Mouse (Mus musculus): Measurements from ENCODE around the gene Rnf149.

Rnf149 gene

DNA sequence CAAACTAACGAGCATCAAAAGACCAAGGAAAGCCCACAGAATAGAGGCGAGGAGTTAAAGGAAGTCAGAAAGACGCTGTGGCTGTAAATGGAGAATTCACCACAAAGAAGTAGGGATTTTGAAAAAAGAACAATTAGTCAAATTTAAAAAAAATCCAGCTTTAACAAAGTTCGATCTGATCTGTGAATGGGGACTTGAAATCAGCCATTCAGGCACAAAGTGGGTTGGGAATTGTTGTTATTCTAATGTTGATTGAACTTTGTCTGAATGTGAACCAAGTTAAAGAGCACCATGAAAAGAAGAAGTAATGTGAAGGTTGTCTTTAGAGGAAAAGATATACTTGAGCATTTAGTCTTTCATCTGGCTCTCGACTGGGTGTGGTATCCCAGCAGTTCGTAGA, 48.9 kb downstream of the Rnf149 start:
- no peak for DNase-seq (ENCODE audit: low read depth)

DNA sequence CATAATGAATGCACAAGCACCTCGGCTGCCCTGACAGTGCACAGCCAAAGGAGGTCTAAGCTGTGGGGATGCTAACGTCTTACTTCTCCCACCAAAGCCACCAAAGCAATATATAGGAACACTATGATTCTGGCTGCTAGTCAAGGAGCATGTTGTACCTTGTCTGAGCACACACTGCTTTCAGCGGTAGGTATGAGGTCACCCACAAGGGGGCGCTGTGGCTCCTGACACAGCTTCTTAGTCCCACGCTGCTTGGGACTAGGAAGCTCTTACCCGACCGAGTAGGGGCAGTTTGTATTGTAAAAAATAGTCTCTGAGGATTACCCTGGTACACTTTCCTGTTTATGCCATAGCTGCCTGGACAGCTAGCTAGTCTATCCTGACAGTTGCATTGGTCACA, 49.8 kb downstream of the Rnf149 start:
- DNase-seq (ENCODE audit: low read depth): peak; percentile 91

DNA sequence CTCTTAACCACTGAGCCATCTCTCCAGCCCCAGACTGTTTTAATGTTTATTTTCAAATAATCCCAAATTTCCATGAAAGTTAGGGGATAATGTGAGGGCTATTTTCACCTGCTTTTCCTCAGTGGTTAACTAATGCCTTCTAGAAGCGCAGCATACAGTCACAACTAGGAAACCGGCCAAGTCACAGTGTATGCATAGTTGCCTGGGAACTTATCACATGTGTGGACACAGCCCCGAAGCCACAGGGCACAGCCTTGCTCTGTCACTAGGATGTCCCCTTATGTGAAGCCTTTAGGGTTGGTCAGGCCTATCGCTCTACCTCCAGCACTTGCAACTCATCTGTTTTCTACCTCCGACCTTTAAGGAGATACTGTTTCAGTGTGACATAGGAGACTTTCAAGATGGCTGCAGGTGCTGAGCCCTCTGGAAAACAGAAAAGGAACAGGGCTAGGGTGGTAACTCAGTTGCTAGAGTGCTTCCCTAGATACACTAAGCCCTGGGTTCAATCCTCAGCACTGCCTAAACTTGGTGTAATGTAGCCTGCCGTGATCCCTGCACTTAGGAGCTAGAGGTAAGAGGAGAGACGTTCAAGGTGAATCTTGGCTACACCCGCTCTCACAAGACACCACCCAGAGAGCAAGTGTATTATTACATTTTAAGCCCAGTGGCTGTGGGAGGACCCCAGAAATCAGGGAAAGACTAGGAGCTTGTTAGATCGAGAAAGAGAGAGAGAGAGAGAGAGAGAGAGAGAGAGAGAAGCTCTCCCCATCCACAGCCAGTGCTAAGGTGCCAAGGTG, 50.6 kb downstream of the Rnf149 start:
- peak; percentile 58 for DNase-seq (ENCODE audit: low read depth)

DNA sequence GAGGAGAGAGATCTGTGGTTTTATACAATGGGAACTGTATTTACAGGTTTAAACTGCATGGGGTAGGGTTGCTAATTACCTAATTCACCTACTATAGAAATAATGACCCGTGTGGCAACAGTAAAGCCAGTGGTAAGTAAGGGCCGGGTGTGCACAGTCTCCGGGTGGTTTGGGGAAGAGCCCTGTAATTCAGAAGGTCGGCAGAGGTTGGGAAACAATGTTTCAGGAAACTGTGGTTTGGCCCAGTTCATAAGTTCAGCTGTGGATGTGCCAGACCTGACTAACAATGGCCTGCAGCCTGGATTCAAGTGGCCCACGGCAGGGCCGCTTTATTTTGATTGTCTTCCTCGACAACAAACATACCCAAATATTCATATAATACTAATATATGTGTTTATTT, 51.4 kb downstream of the Rnf149 start:
- peak; percentile 95 for DNase-seq (ENCODE audit: low read depth)

DNA sequence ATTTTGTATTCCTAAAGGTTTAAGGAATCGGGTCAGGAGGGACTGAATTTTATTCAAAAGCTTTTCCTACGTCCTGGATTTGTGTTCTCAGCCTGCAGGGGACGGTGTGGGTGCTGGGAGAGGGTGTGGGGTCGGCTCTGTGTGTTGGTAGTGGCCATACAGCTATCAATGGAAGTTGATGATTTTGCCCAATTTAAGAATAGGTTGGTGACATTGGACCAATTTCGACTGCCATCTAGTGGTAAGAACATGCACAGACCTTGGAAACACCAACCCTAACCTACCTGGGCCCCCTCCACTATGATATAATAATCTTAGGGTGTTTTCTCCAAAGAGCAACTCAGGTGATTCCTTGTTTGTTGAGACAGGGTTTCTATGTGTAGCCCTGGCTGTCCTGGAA, 54.7 kb downstream of the Rnf149 start:
- DNase-seq (ENCODE audit: low read depth): peak; percentile 64

GRCm38 (mm10) chr1:39521326-39521725, 55.9 kb downstream of the Rnf149 start:
- no peak for DNase-seq (ENCODE audit: low read depth)

DNA sequence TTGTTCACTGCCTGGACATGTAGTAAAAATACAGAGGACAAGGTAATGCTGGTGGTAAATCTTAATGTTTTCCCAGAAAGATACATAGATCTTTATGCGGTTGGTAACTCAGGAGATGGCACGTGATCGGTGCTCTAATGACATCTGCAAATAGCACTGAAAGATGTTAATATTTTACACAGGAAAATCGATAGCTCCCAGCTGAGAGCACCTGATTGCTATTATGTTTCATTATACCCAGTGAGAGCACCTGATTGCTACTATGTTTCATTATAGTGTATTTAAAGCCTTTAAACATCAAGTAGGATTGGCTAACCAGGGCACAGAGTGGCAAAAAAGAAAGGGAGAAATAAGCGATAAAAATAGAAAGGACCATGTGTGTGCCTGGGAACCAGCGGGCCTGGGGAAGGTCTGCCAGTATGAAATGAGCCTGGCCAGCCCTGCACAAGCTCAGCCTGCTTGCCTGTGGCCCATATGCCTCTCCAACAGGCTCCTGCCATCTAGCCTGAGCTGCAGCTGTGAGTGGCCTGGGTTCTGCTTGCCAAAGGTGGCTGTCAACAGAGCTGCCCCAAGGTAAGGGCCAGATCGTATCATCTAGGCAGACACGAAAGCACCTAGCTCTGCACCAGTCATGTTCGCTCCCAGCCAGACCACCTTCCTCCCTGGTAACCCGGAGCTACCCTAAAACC, 61.8 kb downstream of the Rnf149 start:
- no peak for DNase-seq (ENCODE audit: low read depth)

- DNase-seq (ENCODE audit: low read depth): no peak
Observed at GRCm38 (mm10) chr1:39512183-39512582, 65.0 kb downstream of the Rnf149 start.

DNA sequence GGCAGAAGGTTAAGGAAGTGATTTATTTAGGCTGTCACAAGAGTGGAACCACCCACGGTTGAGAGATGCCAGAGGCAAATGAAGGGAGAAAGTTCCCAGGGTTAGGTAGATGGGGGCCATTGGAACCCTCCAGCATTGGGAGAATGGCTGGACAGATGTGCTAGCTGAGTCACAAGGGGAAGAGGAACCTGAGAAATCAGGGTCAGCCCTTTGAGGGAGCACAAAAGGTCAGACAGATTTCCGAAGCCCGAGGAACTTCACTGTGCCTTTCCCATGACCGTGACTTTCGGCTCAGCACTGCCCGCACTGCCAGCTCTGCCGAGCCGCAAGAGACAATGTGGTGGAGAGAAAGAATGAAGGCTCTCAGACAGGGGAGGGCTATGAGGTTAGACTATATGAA, 65.4 kb downstream of the Rnf149 start:
- no peak for DNase-seq (ENCODE audit: low read depth)

- DNase-seq (ENCODE audit: low read depth): no peak
Observed at GRCm38 (mm10) chr1:39505600-39505999, 71.6 kb downstream of the Rnf149 start.

GRCm38 (mm10) chr1:39504261-39504660, 72.9 kb downstream of the Rnf149 start:
- DNase-seq (ENCODE audit: low read depth): peak; percentile 76

DNA sequence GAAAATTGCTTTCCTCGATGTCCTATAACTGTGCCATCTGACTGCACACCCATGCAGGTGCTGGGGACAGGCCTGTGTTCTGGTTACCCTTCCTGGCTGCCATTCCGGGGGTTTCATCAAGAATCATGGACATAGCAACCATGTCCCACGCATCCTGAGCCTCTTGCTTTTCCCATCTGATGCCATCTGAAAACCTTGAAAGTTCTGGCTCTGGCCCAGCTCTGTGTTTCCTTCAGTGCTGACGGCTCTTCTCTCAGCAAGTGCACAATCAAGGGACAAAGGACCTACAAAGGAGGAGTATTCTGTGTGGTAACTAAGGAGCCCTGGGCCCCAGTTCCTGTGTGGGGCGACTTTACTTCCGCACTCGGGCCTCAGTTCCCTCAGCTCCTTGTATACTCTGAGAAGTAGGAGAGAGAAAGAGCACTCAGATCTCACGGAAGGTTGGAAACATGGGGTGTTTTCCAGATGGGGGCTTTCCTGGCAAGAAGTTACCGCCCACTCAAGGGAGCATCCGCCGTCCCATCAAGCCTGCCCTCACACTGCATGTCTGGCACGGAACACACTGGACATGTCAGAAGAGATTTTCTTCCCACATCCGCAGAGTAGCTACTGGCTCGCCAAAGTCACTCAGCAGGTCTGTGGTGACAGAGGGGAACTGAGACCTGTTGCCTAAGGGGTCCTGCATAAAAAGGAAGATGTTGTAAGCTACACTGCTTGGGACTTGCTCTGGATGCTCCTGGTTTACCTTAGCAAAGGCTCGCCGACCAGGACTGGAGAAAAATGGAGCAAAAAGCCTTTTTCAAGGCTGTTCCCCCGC, 74.2 kb downstream of the Rnf149 start:
- DNase-seq (ENCODE audit: low read depth): no peak

Measured in 416B (cell line).